ENCODE assay signal across 8 mouse cellular contexts in the genomic region with DNA sequence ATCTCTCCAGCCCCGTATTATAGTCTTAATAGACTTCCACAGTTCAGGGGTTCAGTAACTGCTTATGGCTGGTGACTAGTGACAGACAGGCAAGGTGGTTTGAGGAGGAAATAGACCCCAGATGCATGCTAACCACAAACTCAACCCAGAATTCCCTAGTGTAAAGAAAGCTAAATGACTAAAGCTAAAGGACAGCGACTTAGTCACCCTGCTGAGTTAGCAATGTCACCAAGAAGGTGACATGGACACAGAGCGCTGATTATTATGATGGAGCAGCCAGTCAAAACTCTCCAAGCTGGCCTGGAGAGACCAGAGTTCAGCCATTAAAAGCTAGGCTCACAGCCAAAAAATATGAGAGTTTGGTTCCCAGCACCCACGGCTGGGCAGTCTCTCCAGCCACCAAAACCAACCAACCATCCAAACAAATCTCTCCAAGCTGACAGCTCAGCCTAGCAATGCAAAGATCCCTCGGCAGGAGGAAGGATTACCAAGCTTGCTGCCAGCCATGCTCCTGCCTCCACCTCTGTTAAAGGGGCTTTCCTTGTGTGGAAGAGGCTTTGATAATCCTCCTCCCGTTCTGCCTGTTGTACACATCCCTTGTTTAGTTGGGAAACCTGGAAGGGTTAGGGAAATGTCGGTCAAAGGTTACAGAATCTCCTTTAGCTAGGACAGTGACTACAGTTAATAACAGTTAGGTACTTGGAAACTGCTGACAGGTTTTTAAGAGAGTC. TPM values are rescaled to one million over a fixed set of nuclear protein-coding genes. Genes with fewer than 3 reads are reported as not detected.
A peak's percentile ranks its signal among the peaks of the same experiment; 100 is the strongest.
DNase-seq lines count a peak whose midpoint lies in the region; ATAC-seq and TF ChIP-seq lines count a peak whose summit lies in the region.

No protein-coding gene starts in this region.

- 30% methylated on average over 7 of the region's 7 CpGs for WGBS in forebrain, postnatal 0 days
- WGBS in limb, embryonic 15.5 days = 38% methylated on average over 7 of the region's 7 CpGs

- H3K4me3 ChIP-seq in forebrain, postnatal 0 days (ENCODE audit: low read depth, low read length) = no peak overlapping the region
- H3K4me3 ChIP-seq in limb, embryonic 15.5 days = no peak overlapping the region

- peaks cover 19% of the 10 kb centered on the region for H3K4me1 ChIP-seq in forebrain, postnatal 0 days (ENCODE audit: insufficient read depth)
- peaks cover 44% of the 10 kb centered on the region for H3K4me1 ChIP-seq in limb, embryonic 15.5 days

- H3K27ac ChIP-seq in forebrain, postnatal 0 days (ENCODE audit: low read depth, low read length) = no peak overlapping the region
- H3K27ac ChIP-seq in limb, embryonic 15.5 days = peak overlapping the region; percentile 33

- no peak for TF ChIP-seq CTCF in forebrain, postnatal 0 days (IDR thresholded peaks at IDR 0.05; ENCODE audit: low read depth)

- H3K27me3 ChIP-seq in forebrain, postnatal 0 days (ENCODE audit: insufficient read depth, low read length) = no peaks in the 10 kb centered on the region
- H3K27me3 ChIP-seq in limb, embryonic 15.5 days = no peaks in the 10 kb centered on the region

- no peak for ATAC-seq in forebrain, postnatal 0 days
- ATAC-seq in limb, embryonic 15.5 days (ENCODE audit: insufficient number of reproducible peaks, low FRiP score, low TSS enrichment, low read depth) = no peak
- no peak for ATAC-seq in megakaryocyte-erythroid progenitor cell, adult 5-6 weeks (replicated peaks; ENCODE audit: low FRiP score, low TSS enrichment, poor library complexity, severe bottlenecking)

- H3K9me3 ChIP-seq in forebrain, postnatal 0 days (ENCODE audit: low read length) = no peaks in the 10 kb centered on the region
- no peaks in the 10 kb centered on the region for H3K9me3 ChIP-seq in limb, embryonic 15.5 days

- H3K9ac ChIP-seq in forebrain, postnatal 0 days = no peak overlapping the region
- no peak overlapping the region for H3K9ac ChIP-seq in limb, embryonic 15.5 days

- peaks cover 16% of the 10 kb centered on the region for H3K36me3 ChIP-seq in forebrain, postnatal 0 days (ENCODE audit: insufficient read depth)
- peaks cover 14% of the 10 kb centered on the region for H3K36me3 ChIP-seq in limb, embryonic 15.5 days

- peak overlapping the region; percentile 4; the same call in 1 of the 2 replicates for H3K4me2 ChIP-seq in forebrain, postnatal 0 days (ENCODE audit: low read depth)
- no peak overlapping the region for H3K4me2 ChIP-seq in limb, embryonic 15.5 days

- peak; percentile 48 for DNase-seq in adrenal gland, adult 2 months
- DNase-seq in adrenal gland, postnatal 14 days = no peak
- DNase-seq in 3134 (ENCODE audit: extremely low read depth, insufficient read length, low spot score) = peak; percentile 64
- DNase-seq in forebrain, postnatal 0 days = no peak
- DNase-seq in urinary bladder, postnatal 14 days (ENCODE audit: low spot score) = no peak
- no peak for DNase-seq in frontal cortex, postnatal 10 days (ENCODE audit: low spot score in 2 of 2)

RNA-seq across cellular contexts. Expression of a gene that starts 2.6 kb away (rescaled TPM):
- 100 to 1,000 TPM; 149 to 153 TPM for total RNA-seq in adrenal gland, adult 2 months (2021)
- 179 and 211 TPM in 2 replicates for polyA plus RNA-seq in adrenal gland, adult 2 months (2012; rRNA removed)
- total RNA-seq in adrenal gland, postnatal 14 days (2021) = 100 and 103 TPM in 2 replicates
- total RNA-seq in forebrain, postnatal 0 days (2014; rRNA removed) = 296 and 318 TPM in 2 replicates
- 292 and 327 TPM in 2 replicates for polyA plus RNA-seq in forebrain, postnatal 0 days (2015; fragmentation: Nextera tagmentation; extraction: Ambion mirVana)
- 66.9 and 74.6 TPM in 2 replicates for polyA plus RNA-seq in limb, embryonic 15.5 days (2015; fragmentation: Nextera tagmentation; extraction: Ambion mirVana)
- total RNA-seq in megakaryocyte-erythroid progenitor cell, adult 5-6 weeks (2014; fragmentation: Nextera tagmentation) = 18.1 and 23.1 TPM in 2 replicates
- total RNA-seq in megakaryocyte-erythroid progenitor cell, adult 5-6 weeks (2017) = 18.9 and 87.8 TPM in 2 replicates

RNA-seq across cellular contexts. Expression of a gene that starts 29.2 kb away (rescaled TPM):
- total RNA-seq in adrenal gland, adult 2 months (2021) = 1 to 10 TPM; 6.7 to 8.6 TPM
- polyA plus RNA-seq in adrenal gland, adult 2 months (2012; rRNA removed) = 10.0 and 11.5 TPM in 2 replicates
- 15.4 and 16.8 TPM in 2 replicates for total RNA-seq in adrenal gland, postnatal 14 days (2021)
- 21.3 and 29.0 TPM in 2 replicates for total RNA-seq in forebrain, postnatal 0 days (2014; rRNA removed)
- 28.7 and 30.2 TPM in 2 replicates for polyA plus RNA-seq in forebrain, postnatal 0 days (2015; fragmentation: Nextera tagmentation; extraction: Ambion mirVana)
- polyA plus RNA-seq in limb, embryonic 15.5 days (2015; fragmentation: Nextera tagmentation; extraction: Ambion mirVana) = 64.7 and 67.2 TPM in 2 replicates
- total RNA-seq in megakaryocyte-erythroid progenitor cell, adult 5-6 weeks (2014; fragmentation: Nextera tagmentation) = 65.5 and 93.1 TPM in 2 replicates
- 50.7 and 58.1 TPM in 2 replicates for total RNA-seq in megakaryocyte-erythroid progenitor cell, adult 5-6 weeks (2017)

RNA-seq across cellular contexts. Expression of a gene that starts 40.8 kb away (rescaled TPM):
- total RNA-seq in adrenal gland, adult 2 months (2021) = 10 to 100 TPM in 1 of 2 experiments, 1 to 10 TPM in 1; 8.9 to 28.6 TPM
- 38.0 and 44.1 TPM in 2 replicates for polyA plus RNA-seq in adrenal gland, adult 2 months (2012; rRNA removed)
- 18.5 and 21.6 TPM in 2 replicates for total RNA-seq in adrenal gland, postnatal 14 days (2021)
- total RNA-seq in forebrain, postnatal 0 days (2014; rRNA removed) = 1.0 and 1.4 TPM in 2 replicates
- 0.77 and 1.4 TPM in 2 replicates for polyA plus RNA-seq in forebrain, postnatal 0 days (2015; fragmentation: Nextera tagmentation; extraction: Ambion mirVana)
- 10.2 and 11.7 TPM in 2 replicates for polyA plus RNA-seq in limb, embryonic 15.5 days (2015; fragmentation: Nextera tagmentation; extraction: Ambion mirVana)
- 1.6 and 2.5 TPM in 2 replicates for total RNA-seq in megakaryocyte-erythroid progenitor cell, adult 5-6 weeks (2014; fragmentation: Nextera tagmentation)
- 1.4 and 2.2 TPM in 2 replicates for total RNA-seq in megakaryocyte-erythroid progenitor cell, adult 5-6 weeks (2017)

RNA-seq across cellular contexts. Expression of a gene that starts 54.1 kb away (rescaled TPM):
- 1 to 10 TPM; 3.8 to 5.1 TPM for total RNA-seq in adrenal gland, adult 2 months (2021)
- polyA plus RNA-seq in adrenal gland, adult 2 months (2012; rRNA removed) = 0.46 and 0.92 TPM in 2 replicates
- total RNA-seq in adrenal gland, postnatal 14 days (2021) = 4.7 and 5.2 TPM in 2 replicates
- total RNA-seq in forebrain, postnatal 0 days (2014; rRNA removed) = 6.8 and 9.2 TPM in 2 replicates
- polyA plus RNA-seq in forebrain, postnatal 0 days (2015; fragmentation: Nextera tagmentation; extraction: Ambion mirVana) = 2.5 and 5.4 TPM in 2 replicates
- polyA plus RNA-seq in limb, embryonic 15.5 days (2015; fragmentation: Nextera tagmentation; extraction: Ambion mirVana) = 0.12 and 0.17 TPM in 2 replicates
- total RNA-seq in megakaryocyte-erythroid progenitor cell, adult 5-6 weeks (2014; fragmentation: Nextera tagmentation) = 0.25 TPM in 1 of 2 replicates, not detected in the other
- total RNA-seq in megakaryocyte-erythroid progenitor cell, adult 5-6 weeks (2017) = not detected in 2 replicates

Comparison
In these comparisons a context has a peak if more than half of its experiments do, and no peak if none do; other contexts are left out.
1. DNase-seq: peak in adrenal gland, adult 2 months (single experiment) and 3134 (single experiment); none in adrenal gland, postnatal 14 days (single experiment), forebrain, postnatal 0 days (single experiment), urinary bladder, postnatal 14 days (single experiment) and frontal cortex, postnatal 10 days (0 of 2).